Mouse (Mus musculus): ENCODE results near the gene Tmem255a. TPM values are rescaled to one million over a fixed set of nuclear protein-coding genes. Genes with fewer than 3 reads are reported as not detected.
"Not testable (repeated sequence)": the region's sequence is repeated elsewhere in the genome, so short reads cannot be mapped to it uniquely, and the experiment has no call there.

Gene Tmem255a
- polyA plus RNA-seq, 1 experiment from 2014 or later: 33.0 TPM

- ATAC-seq (replicated peaks; ENCODE audit: insufficient number of reproducible peaks, low FRiP score, low TSS enrichment, low read depth): peak; percentile 75
- Histone ChIP-seq H3K9me3 (replicated peaks; ENCODE audit: control insufficient read depth, low read length) (no peaks in the 10 kb centered on the region), H3K4me2 (ENCODE audit: low read depth, low read length) (no peak overlapping the region; the same call in 1 of the 2 replicates), H3K4me3 (ENCODE audit: low read depth, low read length) (no peak overlapping the region; the same call in none of the 2 replicates), H3K27me3 (ENCODE audit: control insufficient read depth, insufficient read depth, low read length) (no peaks in the 10 kb centered on the region), H3K4me1 (ENCODE audit: control insufficient read depth, insufficient read depth, low read length) (no peaks in the 10 kb centered on the region), H3K36me3 (replicated peaks; ENCODE audit: control insufficient read depth, insufficient read depth, low read depth, low read length) (no peaks in the 10 kb centered on the region), H3K27ac (replicated peaks; ENCODE audit: low read depth, low read length) (no peak overlapping the region), H3K9ac (replicated peaks; ENCODE audit: low read length) (no peak overlapping the region)
- 19% methylated on average over 11 of the region's 15 CpGs for WGBS
- peak; percentile 75 for DNase-seq (ENCODE audit: low spot score)
Measured at GRCm38 (mm10) chrX:38181608-38182258, 70.5 kb downstream of the Tmem255a start.

- Histone ChIP-seq H3K4me1 (ENCODE audit: control insufficient read depth, insufficient read depth, low read length) (no peaks in the 10 kb centered on the region), H3K9me3 (replicated peaks; ENCODE audit: control insufficient read depth, low read length) (no peaks in the 10 kb centered on the region), H3K27ac (replicated peaks; ENCODE audit: low read depth, low read length) (no peak overlapping the region), H3K27me3 (ENCODE audit: control insufficient read depth, insufficient read depth, low read length) (no peaks in the 10 kb centered on the region), H3K9ac (replicated peaks; ENCODE audit: low read length) (peak overlapping the region; percentile 37), H3K4me2 (ENCODE audit: low read depth, low read length) (peak overlapping the region; percentile 57), H3K36me3 (replicated peaks; ENCODE audit: control insufficient read depth, insufficient read depth, low read depth, low read length) (no peaks in the 10 kb centered on the region), H3K4me3 (ENCODE audit: low read depth, low read length) (peak overlapping the region; percentile 31)
- peak; percentile 23 for DNase-seq (ENCODE audit: low spot score)
- ATAC-seq (replicated peaks; ENCODE audit: insufficient number of reproducible peaks, low FRiP score, low TSS enrichment, low read depth): peak; percentile 86
- WGBS: 18% methylated on average over 34 of the region's 38 CpGs
Measured at GRCm38 (mm10) chrX:38180656-38181607, 71.3 kb downstream of the Tmem255a start.

- H3K9me3 ChIP-seq (replicated peaks; ENCODE audit: control insufficient read depth, low read length); ATAC-seq (replicated peaks; ENCODE audit: insufficient number of reproducible peaks, low FRiP score, low TSS enrichment, low read depth); H3K27ac ChIP-seq (replicated peaks; ENCODE audit: low read depth, low read length); H3K9ac ChIP-seq (replicated peaks; ENCODE audit: low read length); H3K27me3 ChIP-seq (ENCODE audit: control insufficient read depth, insufficient read depth, low read length); H3K4me1 ChIP-seq (ENCODE audit: control insufficient read depth, insufficient read depth, low read length); H3K36me3 ChIP-seq (replicated peaks; ENCODE audit: control insufficient read depth, insufficient read depth, low read depth, low read length): not testable (repeated sequence)
- Histone ChIP-seq H3K4me3 (ENCODE audit: low read depth, low read length) (0 out of 2 replicates have a peak overlapping the region, but pooled peaks have one; percentile 5), H3K4me2 (ENCODE audit: low read depth, low read length) (peak overlapping the region; percentile 7; the same call in 1 of the 2 replicates)
- WGBS: 32% methylated on average over 19 of the region's 19 CpGs
- DNase-seq (ENCODE audit: low spot score): peak; percentile 56
Measured at GRCm38 (mm10) chrX:38179891-38180310, 72.3 kb downstream of the Tmem255a start.

- H3K4me1 ChIP-seq (ENCODE audit: control insufficient read depth, insufficient read depth, low read length): no peaks in the 10 kb centered on the region
- H3K9ac ChIP-seq (replicated peaks; ENCODE audit: low read length): no peak overlapping the region
- H3K4me3 ChIP-seq (ENCODE audit: low read depth, low read length): no peak overlapping the region
- H3K27me3 ChIP-seq (ENCODE audit: control insufficient read depth, insufficient read depth, low read length): no peaks in the 10 kb centered on the region
- DNase-seq (ENCODE audit: low spot score) (no peak), ATAC-seq (replicated peaks; ENCODE audit: insufficient number of reproducible peaks, low FRiP score, low TSS enrichment, low read depth) (no peak)
- H3K9me3 ChIP-seq (replicated peaks; ENCODE audit: control insufficient read depth, low read length): no peaks in the 10 kb centered on the region
- 78% methylated on average over 4 of the region's 4 CpGs for WGBS
- no peaks in the 10 kb centered on the region for H3K36me3 ChIP-seq (replicated peaks; ENCODE audit: control insufficient read depth, insufficient read depth, low read depth, low read length)
- H3K27ac ChIP-seq (replicated peaks; ENCODE audit: low read depth, low read length): no peak overlapping the region
- H3K4me2 ChIP-seq (ENCODE audit: low read depth, low read length): no peak overlapping the region
Measured at GRCm38 (mm10) chrX:38166592-38166991, 85.6 kb downstream of the Tmem255a start.

DNA sequence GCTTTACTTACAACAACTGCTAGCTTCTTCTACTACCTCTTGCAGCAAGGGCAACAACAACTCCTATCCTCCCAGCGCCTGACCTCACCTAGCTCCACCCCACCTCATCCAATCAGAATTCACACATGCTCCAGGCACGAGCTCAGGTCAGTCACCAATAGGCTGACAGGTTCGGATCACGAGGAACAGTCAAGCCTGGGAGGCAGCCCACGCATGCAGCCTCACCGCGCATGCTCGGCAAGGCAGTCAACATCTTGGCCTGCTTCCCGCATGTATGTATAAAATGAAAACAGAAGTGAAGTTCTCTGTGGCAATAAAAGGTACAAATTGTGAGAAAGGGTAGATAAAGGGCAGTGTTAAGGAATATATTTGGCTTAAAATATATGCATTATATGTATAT, 86.2 kb downstream of the Tmem255a start:
- H3K27ac ChIP-seq (replicated peaks; ENCODE audit: low read depth, low read length): no peak overlapping the region
- no peak overlapping the region for H3K4me2 ChIP-seq (ENCODE audit: low read depth, low read length)
- no peaks in the 10 kb centered on the region for H3K27me3 ChIP-seq (ENCODE audit: control insufficient read depth, insufficient read depth, low read length)
- WGBS: 76% methylated on average over 9 of the region's 9 CpGs
- no peak overlapping the region for H3K9ac ChIP-seq (replicated peaks; ENCODE audit: low read length)
- H3K9me3 ChIP-seq (replicated peaks; ENCODE audit: control insufficient read depth, low read length): no peaks in the 10 kb centered on the region
- no peaks in the 10 kb centered on the region for H3K4me1 ChIP-seq (ENCODE audit: control insufficient read depth, insufficient read depth, low read length)
- DNase-seq (ENCODE audit: low spot score) (no peak), ATAC-seq (replicated peaks; ENCODE audit: insufficient number of reproducible peaks, low FRiP score, low TSS enrichment, low read depth) (no peak)
- H3K36me3 ChIP-seq (replicated peaks; ENCODE audit: control insufficient read depth, insufficient read depth, low read depth, low read length): no peaks in the 10 kb centered on the region
- H3K4me3 ChIP-seq (ENCODE audit: low read depth, low read length): no peak overlapping the region

DNA sequence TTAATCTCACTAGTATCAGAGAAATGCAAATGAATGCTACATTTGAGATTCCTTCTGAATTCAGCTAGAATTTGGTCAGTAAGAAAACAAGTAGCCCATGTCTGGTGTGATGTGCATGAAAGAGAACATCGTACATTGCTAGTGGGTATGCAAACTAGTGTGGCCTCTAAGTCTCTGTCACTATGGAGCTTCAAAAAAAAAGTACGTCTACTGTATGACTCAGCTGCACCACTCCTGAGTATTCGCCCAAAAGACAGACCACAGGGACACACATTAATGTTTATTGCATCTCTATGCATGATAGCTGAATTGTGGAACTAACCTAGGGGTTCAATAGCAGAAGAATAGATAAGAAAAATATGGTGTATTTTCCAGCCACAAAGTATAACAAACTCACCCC, 86.9 kb downstream of the Tmem255a start:
- ATAC-seq (replicated peaks; ENCODE audit: insufficient number of reproducible peaks, low FRiP score, low TSS enrichment, low read depth): no peak
- 80% methylated on average over 3 of the region's 3 CpGs for WGBS
- Histone ChIP-seq H3K9me3 (replicated peaks; ENCODE audit: control insufficient read depth, low read length) (no peaks in the 10 kb centered on the region), H3K27ac (replicated peaks; ENCODE audit: low read depth, low read length) (no peak overlapping the region), H3K9ac (replicated peaks; ENCODE audit: low read length) (no peak overlapping the region), H3K36me3 (replicated peaks; ENCODE audit: control insufficient read depth, insufficient read depth, low read depth, low read length) (no peaks in the 10 kb centered on the region), H3K4me3 (ENCODE audit: low read depth, low read length) (no peak overlapping the region), H3K4me2 (ENCODE audit: low read depth, low read length) (no peak overlapping the region), H3K4me1 (ENCODE audit: control insufficient read depth, insufficient read depth, low read length) (no peaks in the 10 kb centered on the region), H3K27me3 (ENCODE audit: control insufficient read depth, insufficient read depth, low read length) (no peaks in the 10 kb centered on the region)
- DNase-seq (ENCODE audit: low spot score): no peak

- Histone ChIP-seq H3K9ac (replicated peaks; ENCODE audit: low read length) (no peak overlapping the region), H3K27me3 (ENCODE audit: control insufficient read depth, insufficient read depth, low read length) (no peaks in the 10 kb centered on the region), H3K9me3 (replicated peaks; ENCODE audit: control insufficient read depth, low read length) (no peaks in the 10 kb centered on the region), H3K27ac (replicated peaks; ENCODE audit: low read depth, low read length) (no peak overlapping the region), H3K4me2 (ENCODE audit: low read depth, low read length) (no peak overlapping the region), H3K4me3 (ENCODE audit: low read depth, low read length) (no peak overlapping the region), H3K4me1 (ENCODE audit: control insufficient read depth, insufficient read depth, low read length) (no peaks in the 10 kb centered on the region), H3K36me3 (replicated peaks; ENCODE audit: control insufficient read depth, insufficient read depth, low read depth, low read length) (no peaks in the 10 kb centered on the region)
- WGBS: 62% methylated on average over 1 of the region's 1 CpGs
- ATAC-seq (replicated peaks; ENCODE audit: insufficient number of reproducible peaks, low FRiP score, low TSS enrichment, low read depth): no peak
- DNase-seq (ENCODE audit: low spot score): no peak
Measured at GRCm38 (mm10) chrX:38159097-38159496, 93.1 kb downstream of the Tmem255a start.

Measured in embryonic facial prominence, embryonic 11.5 days (tissue).